Mouse (Mus musculus) heart, adult 11 months (tissue): ENCODE measurements at regions not wholly inside any gene's neighbourhood (a gene's known extent, or its start where the extent isn't known, plus 50 kb on each side); places are given as distances from the start of the nearest gene placed in this dataset.

ENCODE experiments used
- DNase-seq: peaks from one replicate; pipeline ENCODE4 v3.0.0; 2022

- no peak for DNase-seq
These were observed 82.0 kb downstream of the Cth start for GRCm38 (mm10) chr3:157842872-157843271.

- DNase-seq = no peak
These were observed 83.6 kb downstream of the Cth start for GRCm38 (mm10) chr3:157841164-157841719.

GRCm38 (mm10) chr3:157804307-157804706, 120.6 kb downstream of the Cth start:
- DNase-seq = no peak

- DNase-seq = no peak
These were observed 121.5 kb downstream of the Cth start for GRCm38 (mm10) chr3:157803356-157803755.

- no peak for DNase-seq
These were observed 137.2 kb downstream of the Cth start for GRCm38 (mm10) chr3:157787559-157788256.

GRCm38 (mm10) chr3:157781071-157781470, 143.8 kb downstream of the Cth start:
- no peak for DNase-seq

GRCm38 (mm10) chr3:157777779-157778178, 147.1 kb downstream of the Cth start:
- no peak for DNase-seq

GRCm38 (mm10) chr3:157763487-157764199, 161.2 kb downstream of the Cth start:
- DNase-seq = peak; percentile 36

- no peak for DNase-seq
These were observed 165.0 kb downstream of the Cth start for GRCm38 (mm10) chr3:157759856-157760255.

- DNase-seq = peak; percentile 56
These were observed 170.1 kb downstream of the Cth start for GRCm38 (mm10) chr3:157754826-157755225.

- DNase-seq = no peak
These were observed 174.6 kb downstream of the Cth start for GRCm38 (mm10) chr3:157750266-157750665.

GRCm38 (mm10) chr3:157748395-157749037, 176.4 kb downstream of the Cth start:
- no peak for DNase-seq

- no peak for DNase-seq
These were observed 176.3 kb downstream of the Ptger3 start for GRCm38 (mm10) chr3:157743000-157743399.

- no peak for DNase-seq
These were observed 173.1 kb downstream of the Ptger3 start for GRCm38 (mm10) chr3:157739628-157740294.

- DNase-seq = no peak
These were observed 165.6 kb downstream of the Ptger3 start for GRCm38 (mm10) chr3:157732136-157732940.

GRCm38 (mm10) chr3:157729711-157730367, 163.1 kb downstream of the Ptger3 start:
- DNase-seq = no peak

- no peak for DNase-seq
These were observed 157.8 kb downstream of the Ptger3 start for GRCm38 (mm10) chr3:157724542-157724941.

GRCm38 (mm10) chr3:157723184-157723583, 156.5 kb downstream of the Ptger3 start:
- DNase-seq = no peak

GRCm38 (mm10) chr3:157717313-157717921, 150.7 kb downstream of the Ptger3 start:
- DNase-seq = no peak

GRCm38 (mm10) chr3:157714023-157714422, 147.3 kb downstream of the Ptger3 start:
- peak; percentile 85 for DNase-seq

- peak; percentile 56 for DNase-seq
These were observed 144.2 kb downstream of the Ptger3 start for GRCm38 (mm10) chr3:157710790-157711381.
